Mouse (Mus musculus): ENCODE results near the gene Gm20388. TPM values are rescaled to one million over a fixed set of nuclear protein-coding genes. Genes with fewer than 3 reads are reported as not detected.

Gene Gm20388
- total RNA-seq, 1 experiment = 27.0 TPM

GRCm38 (mm10) chr8:120136618-120137017 is 226.0 kb downstream of the Gm20388 start:
- in situ Hi-C loops (cut with MboI; ENCODE audit: low sequenced_read_pairs in 2 of 2, unreplicated experiment in 2 of 2) = no loop called here
- H3K27ac ChIP-seq (ENCODE audit: insufficient read depth, low read depth, low read length, poor library complexity, severe bottlenecking) = no peak overlapping the region

GRCm38 (mm10) chr8:120138958-120139357 is 228.3 kb downstream of the Gm20388 start:
- TF ChIP-seq ZNF384 (IDR thresholded peaks at IDR 0.05; ENCODE audit: low read depth, low read length) = no peak
- no peak for TF ChIP-seq ZC3H11A (IDR thresholded peaks at IDR 0.05; ENCODE audit: borderline replicate concordance, low read depth, low read length)
- TF ChIP-seq HCFC1 (IDR thresholded peaks at IDR 0.05; ENCODE audit: borderline replicate concordance, insufficient read depth, low read length) = no peak
- no peak for TF ChIP-seq MAFK (IDR thresholded peaks at IDR 0.05; ENCODE audit: insufficient read depth, low read depth, low read length)
- TF ChIP-seq CHD2 (IDR thresholded peaks at IDR 0.05; ENCODE audit: low read depth, low read length) = no peak
- no peak overlapping the region for H3K4me3 ChIP-seq (ENCODE audit: insufficient read depth in 1 of 2, low read depth in 1 of 2, low read length in 2 of 2, poor library complexity in 1 of 2, severe bottlenecking in 1 of 2)
- DNase-seq (ENCODE audit: low read depth, low spot score) = no peak
- no peaks in the 10 kb centered on the region for H3K36me3 ChIP-seq (ENCODE audit: control insufficient read depth, insufficient read depth, low read length, poor library complexity, severe bottlenecking)
- in situ Hi-C loops (cut with MboI; ENCODE audit: low sequenced_read_pairs in 2 of 2, unreplicated experiment in 2 of 2) = no loop called here
- H3K9me3 ChIP-seq (ENCODE audit: control insufficient read depth, insufficient read depth, low read depth, low read length) = no peaks in the 10 kb centered on the region
- no peak overlapping the region for H3K9ac ChIP-seq (ENCODE audit: insufficient read depth, low read depth, low read length, poor library complexity, severe bottlenecking)
- no peaks in the 10 kb centered on the region for H3K4me1 ChIP-seq (ENCODE audit: control insufficient read depth in 2 of 2, insufficient read depth in 2 of 2, low read length in 2 of 2, poor library complexity in 1 of 2)
- no peak overlapping the region for H3K27ac ChIP-seq (ENCODE audit: insufficient read depth, low read depth, low read length, poor library complexity, severe bottlenecking)

More at GRCm38 (mm10) chr8:120136618-120137017, 226.0 kb downstream of the Gm20388 start:
- no peaks in the 10 kb centered on the region for H3K36me3 ChIP-seq (ENCODE audit: control insufficient read depth, insufficient read depth, low read length, poor library complexity, severe bottlenecking)
- DNase-seq (ENCODE audit: low read depth, low spot score) = no peak
- no peaks in the 10 kb centered on the region for H3K4me1 ChIP-seq (ENCODE audit: control insufficient read depth in 2 of 2, insufficient read depth in 2 of 2, low read length in 2 of 2, poor library complexity in 1 of 2)
- no peaks in the 10 kb centered on the region for H3K9me3 ChIP-seq (ENCODE audit: control insufficient read depth, insufficient read depth, low read depth, low read length)
- H3K9ac ChIP-seq (ENCODE audit: insufficient read depth, low read depth, low read length, poor library complexity, severe bottlenecking) = no peak overlapping the region
- H3K4me3 ChIP-seq (ENCODE audit: insufficient read depth in 1 of 2, low read depth in 1 of 2, low read length in 2 of 2, poor library complexity in 1 of 2, severe bottlenecking in 1 of 2) = no peak overlapping the region
- no peak for TF ChIP-seq HCFC1 (IDR thresholded peaks at IDR 0.05; ENCODE audit: borderline replicate concordance, insufficient read depth, low read length)
- TF ChIP-seq MAFK (IDR thresholded peaks at IDR 0.05; ENCODE audit: insufficient read depth, low read depth, low read length) = no peak
- TF ChIP-seq ZC3H11A (IDR thresholded peaks at IDR 0.05; ENCODE audit: borderline replicate concordance, low read depth, low read length) = no peak
- TF ChIP-seq ZNF384 (IDR thresholded peaks at IDR 0.05; ENCODE audit: low read depth, low read length) = no peak
- TF ChIP-seq CHD2 (IDR thresholded peaks at IDR 0.05; ENCODE audit: low read depth, low read length) = no peak

GRCm38 (mm10) chr8:120140769-120141168 is 230.1 kb downstream of the Gm20388 start:
- Histone ChIP-seq H3K36me3 (ENCODE audit: control insufficient read depth, insufficient read depth, low read length, poor library complexity, severe bottlenecking) (no peaks in the 10 kb centered on the region), H3K4me1 (ENCODE audit: control insufficient read depth in 2 of 2, insufficient read depth in 2 of 2, low read length in 2 of 2, poor library complexity in 1 of 2) (no peaks in the 10 kb centered on the region; a peak in 1 of 4 replicates), H3K4me3 (ENCODE audit: insufficient read depth in 1 of 2, low read depth in 1 of 2, low read length in 2 of 2, poor library complexity in 1 of 2, severe bottlenecking in 1 of 2) (no peak overlapping the region), H3K27ac (ENCODE audit: insufficient read depth, low read depth, low read length, poor library complexity, severe bottlenecking) (no peak overlapping the region), H3K9me3 (ENCODE audit: control insufficient read depth, insufficient read depth, low read depth, low read length) (no peaks in the 10 kb centered on the region), H3K9ac (ENCODE audit: insufficient read depth, low read depth, low read length, poor library complexity, severe bottlenecking) (no peak overlapping the region)
- no peak for DNase-seq (ENCODE audit: low read depth, low spot score)
- no peak for TF ChIP-seq ZNF384 (IDR thresholded peaks at IDR 0.05; ENCODE audit: low read depth, low read length)
- no peak for TF ChIP-seq ZC3H11A (IDR thresholded peaks at IDR 0.05; ENCODE audit: borderline replicate concordance, low read depth, low read length)
- TF ChIP-seq HCFC1 (IDR thresholded peaks at IDR 0.05; ENCODE audit: borderline replicate concordance, insufficient read depth, low read length) = no peak
- no peak for TF ChIP-seq CHD2 (IDR thresholded peaks at IDR 0.05; ENCODE audit: low read depth, low read length)
- TF ChIP-seq MAFK (IDR thresholded peaks at IDR 0.05; ENCODE audit: insufficient read depth, low read depth, low read length) = no peak
- in situ Hi-C loops (cut with MboI; ENCODE audit: low sequenced_read_pairs in 2 of 2, unreplicated experiment in 2 of 2) = no loop called here

- Histone ChIP-seq H3K9me3 (ENCODE audit: control insufficient read depth, insufficient read depth, low read depth, low read length) (no peaks in the 10 kb centered on the region), H3K36me3 (ENCODE audit: control insufficient read depth, insufficient read depth, low read length, poor library complexity, severe bottlenecking) (no peaks in the 10 kb centered on the region), H3K4me1 (ENCODE audit: control insufficient read depth in 2 of 2, insufficient read depth in 2 of 2, low read length in 2 of 2, poor library complexity in 1 of 2) (peaks cover 0 to 3% of the 10 kb centered on the region in 2 experiments; a peak in 1 of 4 replicates), H3K27ac (ENCODE audit: insufficient read depth, low read depth, low read length, poor library complexity, severe bottlenecking) (no peak overlapping the region), H3K4me3 (ENCODE audit: insufficient read depth in 1 of 2, low read depth in 1 of 2, low read length in 2 of 2, poor library complexity in 1 of 2, severe bottlenecking in 1 of 2) (no peak overlapping the region), H3K9ac (ENCODE audit: insufficient read depth, low read depth, low read length, poor library complexity, severe bottlenecking) (no peak overlapping the region)
- in situ Hi-C loops (cut with MboI; ENCODE audit: low sequenced_read_pairs in 2 of 2, unreplicated experiment in 2 of 2) = no loop called here
- DNase-seq (ENCODE audit: low read depth, low spot score) = no peak
- no peak for TF ChIP-seq MAFK (IDR thresholded peaks at IDR 0.05; ENCODE audit: insufficient read depth, low read depth, low read length)
- TF ChIP-seq HCFC1 (IDR thresholded peaks at IDR 0.05; ENCODE audit: borderline replicate concordance, insufficient read depth, low read length) = no peak
- TF ChIP-seq CHD2 (IDR thresholded peaks at IDR 0.05; ENCODE audit: low read depth, low read length) = no peak
- no peak for TF ChIP-seq ZNF384 (IDR thresholded peaks at IDR 0.05; ENCODE audit: low read depth, low read length)
- TF ChIP-seq ZC3H11A (IDR thresholded peaks at IDR 0.05; ENCODE audit: borderline replicate concordance, low read depth, low read length) = no peak
Observed at GRCm38 (mm10) chr8:120143911-120144651, 233.4 kb downstream of the Gm20388 start.
